Mouse (Mus musculus) forebrain, embryonic 13.5 days (tissue): ENCODE data around the gene Gm20458. TPM values are rescaled to one million over a fixed set of nuclear protein-coding genes. Genes with fewer than 3 reads are reported as not detected.

Source experiments
- ATAC-seq: fragments of 200-750 bp; cut with Nextera tagmentation; 2 replicates; pipeline ENCODE4 v1.8.0; 2017
- H3K27ac ChIP-seq: fragments of 300-500 bp; sonication (generic); 2 replicates; pipeline ENCODE4 v1.5.1; 2015; ENCODE audit warnings: inconsistent platforms, mild to moderate bottlenecking, moderate library complexity
- H3K27me3 ChIP-seq: fragments of 300-500 bp; sonication (generic); 2 replicates; pipeline ENCODE4 v1.6.1; 2015; ENCODE audit warnings: mild to moderate bottlenecking, inconsistent platforms
- H3K36me3 ChIP-seq: fragments of 300-500 bp; sonication (generic); 2 replicates; pipeline ENCODE4 v1.6.1; 2015; ENCODE audit warnings: mild to moderate bottlenecking, inconsistent platforms; ENCODE audit not compliant: poor library complexity, severe bottlenecking
- H3K4me1 ChIP-seq: fragments of 300-500 bp; sonication (generic); 2 replicates; pipeline ENCODE4 v1.6.1; 2015; ENCODE audit warnings: inconsistent platforms
- H3K4me2 ChIP-seq: fragments of 300-500 bp; sonication (generic); 2 replicates; pipeline ENCODE4 v1.6.1; 2015; ENCODE audit warnings: inconsistent platforms, mild to moderate bottlenecking, moderate library complexity
- H3K4me3 ChIP-seq: fragments of 300-500 bp; sonication (generic); 2 replicates; pipeline ENCODE4 v1.5.1; 2015; ENCODE audit warnings: mild to moderate bottlenecking, inconsistent platforms
- H3K9ac ChIP-seq: fragments of 300-500 bp; sonication (generic); 2 replicates; pipeline ENCODE4 v1.6.1; 2015; ENCODE audit warnings: mild to moderate bottlenecking, inconsistent platforms
- H3K9me3 ChIP-seq: fragments of 300-500 bp; sonication (generic); replicated peaks from 2 replicates; pipeline ENCODE4 v1.6.1; 2016; ENCODE audit warnings: inconsistent platforms
- WGBS: fragments of 180-500 bp; shearing (Covaris S2); methylation state at CpG from one replicate; pipeline ENCODE4 v1.1.7; 2015; 5-methylcytosine and 5-hydroxymethylcytosine counted together
- polyA plus RNA-seq: library from polyadenylated mRNA; unstranded; fragments of >200 nt; fragmentation: Nextera tagmentation; extraction: Ambion mirVana; gene quantifications from 2 replicates; pipeline ENCODE4 v1.2.1, GENCODE M21; 2015

The Gm20458 gene
- polyA plus RNA-seq, 1 experiment from 2014 or later: 3.6 TPM

- no peak for ATAC-seq
- Histone ChIP-seq H3K9me3 (no peaks in the 10 kb centered on the region), H3K27ac (no peak overlapping the region), H3K4me3 (no peak overlapping the region), H3K36me3 (no peaks in the 10 kb centered on the region), H3K4me1 (peaks cover 3% of the 10 kb centered on the region; the same call in 1 of the 2 replicates), H3K4me2 (no peak overlapping the region), H3K9ac (no peak overlapping the region), H3K27me3 (peaks cover 5% of the 10 kb centered on the region; the same call in 1 of the 2 replicates)
- WGBS: 25% methylated on average over 8 of the region's 8 CpGs
These were observed 24.4 kb upstream of the Gm20458 start for GRCm38 (mm10) chr2:164436215-164436913.

- Histone ChIP-seq H3K9ac (no peak overlapping the region), H3K4me2 (no peak overlapping the region), H3K36me3 (no peaks in the 10 kb centered on the region), H3K27me3 (peaks cover 11% of the 10 kb centered on the region), H3K4me1 (peaks cover 9% of the 10 kb centered on the region), H3K9me3 (no peaks in the 10 kb centered on the region), H3K27ac (no peak overlapping the region), H3K4me3 (no peak overlapping the region)
- ATAC-seq: no peak
- WGBS: 57% methylated on average over 3 of the region's 3 CpGs
These were observed 23.8 kb upstream of the Gm20458 start for GRCm38 (mm10) chr2:164436961-164437360.

GRCm38 (mm10) chr2:164437710-164438109, 23.1 kb upstream of the Gm20458 start:
- Histone ChIP-seq H3K36me3 (no peaks in the 10 kb centered on the region), H3K27me3 (peaks cover 14% of the 10 kb centered on the region), H3K4me1 (peaks cover 16% of the 10 kb centered on the region), H3K4me3 (no peak overlapping the region), H3K9me3 (no peaks in the 10 kb centered on the region), H3K27ac (no peak overlapping the region), H3K4me2 (no peak overlapping the region), H3K9ac (no peak overlapping the region)
- 82% methylated on average over 6 of the region's 6 CpGs for WGBS
- no peak for ATAC-seq

- peaks cover 22% of the 10 kb centered on the region for H3K4me1 ChIP-seq
- no peak overlapping the region for H3K4me3 ChIP-seq
- no peak for ATAC-seq
- no peaks in the 10 kb centered on the region for H3K9me3 ChIP-seq
- H3K9ac ChIP-seq: no peak overlapping the region
- no peak overlapping the region for H3K4me2 ChIP-seq
- 69% methylated on average over 8 of the region's 8 CpGs for WGBS
- no peak overlapping the region for H3K27ac ChIP-seq
- no peaks in the 10 kb centered on the region for H3K36me3 ChIP-seq
- peaks cover 14% of the 10 kb centered on the region for H3K27me3 ChIP-seq
These were observed 22.5 kb upstream of the Gm20458 start for GRCm38 (mm10) chr2:164438257-164438656.

- WGBS: 58% methylated on average over 3 of the region's 3 CpGs
- peaks cover 27% of the 10 kb centered on the region for H3K4me1 ChIP-seq
- no peak overlapping the region for H3K4me3 ChIP-seq
- H3K9ac ChIP-seq: no peak overlapping the region
- H3K27ac ChIP-seq: no peak overlapping the region
- ATAC-seq: no peak
- H3K36me3 ChIP-seq: no peaks in the 10 kb centered on the region
- peaks cover 14% of the 10 kb centered on the region for H3K27me3 ChIP-seq
- H3K4me2 ChIP-seq: no peak overlapping the region
- H3K9me3 ChIP-seq: no peaks in the 10 kb centered on the region
These were observed 21.8 kb upstream of the Gm20458 start for GRCm38 (mm10) chr2:164439001-164439421.

- ATAC-seq: no peak
- Histone ChIP-seq H3K4me1 (peaks cover 27% of the 10 kb centered on the region), H3K4me2 (no peak overlapping the region), H3K9ac (no peak overlapping the region), H3K4me3 (no peak overlapping the region), H3K9me3 (no peaks in the 10 kb centered on the region), H3K27ac (no peak overlapping the region), H3K36me3 (no peaks in the 10 kb centered on the region), H3K27me3 (peaks cover 14% of the 10 kb centered on the region)
- 77% methylated on average over 5 of the region's 5 CpGs for WGBS
These were observed 20.5 kb upstream of the Gm20458 start for GRCm38 (mm10) chr2:164440314-164440713.

- Histone ChIP-seq H3K27me3 (peaks cover 14% of the 10 kb centered on the region), H3K27ac (no peak overlapping the region)
- WGBS: 46% methylated on average over 8 of the region's 8 CpGs
These were observed 19.6 kb upstream of the Gm20458 start for GRCm38 (mm10) chr2:164441155-164441554.

GRCm38 (mm10) chr2:164441731-164442130, 19.0 kb upstream of the Gm20458 start:
- Histone ChIP-seq H3K4me3 (no peak overlapping the region), H3K27me3 (peaks cover 14% of the 10 kb centered on the region), H3K9me3 (no peaks in the 10 kb centered on the region), H3K27ac (no peak overlapping the region), H3K4me2 (peak overlapping the region; percentile 93), H3K9ac (no peak overlapping the region), H3K36me3 (no peaks in the 10 kb centered on the region), H3K4me1 (peaks cover 27% of the 10 kb centered on the region)
- ATAC-seq: no peak
- 36% methylated on average over 7 of the region's 7 CpGs for WGBS

More at GRCm38 (mm10) chr2:164441155-164441554, 19.6 kb upstream of the Gm20458 start:
- Histone ChIP-seq H3K4me1 (peaks cover 27% of the 10 kb centered on the region), H3K36me3 (no peaks in the 10 kb centered on the region), H3K9ac (no peak overlapping the region), H3K9me3 (no peaks in the 10 kb centered on the region), H3K4me3 (no peak overlapping the region), H3K4me2 (0 out of 2 replicates have a peak overlapping the region, but pooled peaks have one; percentile 4)
- no peak for ATAC-seq

- Histone ChIP-seq H3K27ac (no peak overlapping the region), H3K36me3 (no peaks in the 10 kb centered on the region), H3K4me3 (peak overlapping the region; percentile 51), H3K4me1 (peaks cover 27% of the 10 kb centered on the region), H3K27me3 (peaks cover 14% of the 10 kb centered on the region), H3K9me3 (no peaks in the 10 kb centered on the region), H3K9ac (peak overlapping the region; percentile 68), H3K4me2 (peak overlapping the region; percentile 93)
- WGBS: 3% methylated on average over 29 of the region's 29 CpGs
- peak; percentile 40; the same call in 1 of the 2 replicates for ATAC-seq
These were observed 18.3 kb upstream of the Gm20458 start for GRCm38 (mm10) chr2:164442315-164443050.

GRCm38 (mm10) chr2:164443051-164443437, 17.7 kb upstream of the Gm20458 start:
- Histone ChIP-seq H3K4me3 (peak overlapping the region; percentile 51), H3K36me3 (no peaks in the 10 kb centered on the region), H3K4me2 (peak overlapping the region; percentile 93), H3K27me3 (peaks cover 14% of the 10 kb centered on the region), H3K4me1 (peaks cover 27% of the 10 kb centered on the region), H3K27ac (no peak overlapping the region), H3K9me3 (no peaks in the 10 kb centered on the region), H3K9ac (peak overlapping the region; percentile 68)
- peak; percentile 95 for ATAC-seq
- WGBS: 0% methylated on average over 26 of the region's 26 CpGs

GRCm38 (mm10) chr2:164443460-164444000, 17.2 kb upstream of the Gm20458 start, which contains the start of gene Sdc4:
Sdc4 (minus strand) TSS chr2:164443887.
- no peak for ATAC-seq
- H3K36me3 ChIP-seq: no peaks in the 10 kb centered on the region
- peaks cover 14% of the 10 kb centered on the region for H3K27me3 ChIP-seq
- no peak within 1 kb of the TSS for H3K27ac ChIP-seq
- peaks cover 27% of the 10 kb centered on the region for H3K4me1 ChIP-seq
- WGBS: 8% methylated on average over 18 of the region's 18 CpGs
- peak within 1 kb of the TSS; percentile 68 for H3K9ac ChIP-seq
- no peaks in the 10 kb centered on the region for H3K9me3 ChIP-seq
- H3K4me3 ChIP-seq: peak within 1 kb of the TSS; percentile 51
- peak within 1 kb of the TSS; percentile 93 for H3K4me2 ChIP-seq

- Histone ChIP-seq H3K9ac (no peak overlapping the region), H3K27me3 (peaks cover 14% of the 10 kb centered on the region), H3K4me1 (peaks cover 27% of the 10 kb centered on the region), H3K27ac (no peak overlapping the region), H3K4me3 (no peak overlapping the region), H3K4me2 (no peak overlapping the region), H3K9me3 (no peaks in the 10 kb centered on the region), H3K36me3 (no peaks in the 10 kb centered on the region)
- no peak for ATAC-seq
- WGBS: 87% methylated on average over 2 of the region's 2 CpGs
These were observed 16.1 kb upstream of the Gm20458 start for GRCm38 (mm10) chr2:164444701-164445100.
